Mouse (Mus musculus) thymus, postnatal 25 days (tissue): ENCODE measurements around the gene Abcb11.
"Not testable (repeated sequence)": the region's sequence is repeated elsewhere in the genome, so short reads cannot be mapped to it uniquely, and the experiment has no call there.

Experiments
- DNase-seq: peaks from one replicate; pipeline ENCODE4 v3.0.0; 2022

Gene Abcb11

GRCm38 (mm10) chr2:69342496-69343221 lies at the start of gene Abcb11:
Gene Abcb11 (minus strand): TSS chr2:69342616.
- DNase-seq = no peak

- no peak for DNase-seq
These were observed 43.9 kb upstream of the Abcb11 start for GRCm38 (mm10) chr2:69386118-69386871.

GRCm38 (mm10) chr2:69382838-69383237 lies 40.4 kb upstream of the Abcb11 start:
- DNase-seq = no peak

GRCm38 (mm10) chr2:69381740-69382139 lies 39.3 kb upstream of the Abcb11 start:
- no peak for DNase-seq

GRCm38 (mm10) chr2:69380281-69380680 lies 37.9 kb upstream of the Abcb11 start, which contains the start of gene Dhrs9:
Gene Dhrs9 (plus strand): TSS chr2:69380445.
- no peak for DNase-seq

GRCm38 (mm10) chr2:69379801-69380200 lies 37.4 kb upstream of the Abcb11 start:
- no peak for DNase-seq

GRCm38 (mm10) chr2:69376780-69377179 lies 34.4 kb upstream of the Abcb11 start:
- no peak for DNase-seq

- DNase-seq = no peak
These were observed 22.9 kb upstream of the Abcb11 start for GRCm38 (mm10) chr2:69365275-69365674.

- DNase-seq = no peak
These were observed 22.4 kb upstream of the Abcb11 start for GRCm38 (mm10) chr2:69364831-69365230.

GRCm38 (mm10) chr2:69355402-69355801 lies 13.0 kb upstream of the Abcb11 start:
- not testable (repeated sequence) for DNase-seq

- no peak for DNase-seq
These were observed 910 bp downstream of the Abcb11 start for GRCm38 (mm10) chr2:69341506-69341905.

GRCm38 (mm10) chr2:69331523-69331922 lies 10.9 kb downstream of the Abcb11 start:
- DNase-seq = not testable (repeated sequence)

GRCm38 (mm10) chr2:69328509-69329163 lies 13.8 kb downstream of the Abcb11 start:
- no peak for DNase-seq

GRCm38 (mm10) chr2:69324881-69325660 lies 17.3 kb downstream of the Abcb11 start:
- no peak for DNase-seq

GRCm38 (mm10) chr2:69323018-69323417 lies 19.4 kb downstream of the Abcb11 start:
- no peak for DNase-seq

- DNase-seq = no peak
These were observed 21.0 kb downstream of the Abcb11 start for GRCm38 (mm10) chr2:69321457-69321856.

- no peak for DNase-seq
These were observed 31.1 kb downstream of the Abcb11 start for GRCm38 (mm10) chr2:69311337-69311736.

- DNase-seq = no peak
These were observed 34.3 kb downstream of the Abcb11 start for GRCm38 (mm10) chr2:69308136-69308535.

- not testable (repeated sequence) for DNase-seq
These were observed 41.8 kb downstream of the Abcb11 start for GRCm38 (mm10) chr2:69300568-69300967.

GRCm38 (mm10) chr2:69294508-69294907 lies 47.9 kb downstream of the Abcb11 start:
- DNase-seq = no peak

- no peak for DNase-seq
These were observed 53.4 kb downstream of the Abcb11 start for GRCm38 (mm10) chr2:69288989-69289388.

GRCm38 (mm10) chr2:69275875-69276274 lies 66.5 kb downstream of the Abcb11 start:
- no peak for DNase-seq
